Mouse (Mus musculus) cortical plate, adult 2 months (tissue): ENCODE measurements at regions not wholly inside any gene's neighbourhood (a gene's known extent, or its start where the extent isn't known, plus 50 kb on each side); places are given as distances from the start of the nearest gene placed in this dataset.

Source experiments
- CTCF ChIP-seq: fragments of 200-500 bp; IDR thresholded peaks from 2 replicates; pipeline ENCODE4 v1.5.1; 2011; ENCODE audit warnings: mild to moderate bottlenecking, control low read depth, low read length; ENCODE audit not compliant: insufficient read depth; ENCODE audit errors: extremely low read depth
- POLR2A ChIP-seq: fragments of 200-500 bp; IDR thresholded peaks from 2 replicates; pipeline ENCODE4 v1.6.1; 2011; ENCODE audit warnings: mild to moderate bottlenecking, low read length, control low read depth; ENCODE audit not compliant: insufficient read depth; ENCODE audit errors: extremely low read depth

GRCm38 (mm10) chr2:94587255-94587654, 149.3 kb upstream of the Api5 start:
- TF ChIP-seq CTCF: no peak
- TF ChIP-seq POLR2A: no peak
